Mouse (Mus musculus): Measurements from ENCODE around the gene Fscn2.

GRCm38 (mm10) chr11:120311561-120311960 is 49.8 kb upstream of the Fscn2 start:
- no peak for TF ChIP-seq CTCF (conservative IDR thresholded peaks at IDR 0.05 in 1 of 2, IDR thresholded peaks at IDR 0.05 in 1 of 2; ENCODE audit: low read depth in 2 of 2, low read length in 2 of 2)
- TF ChIP-seq POLR2A (IDR thresholded peaks at IDR 0.05; ENCODE audit: low read depth, low read length): no peak
- no peak for TF ChIP-seq UBTF (IDR thresholded peaks at IDR 0.05; ENCODE audit: low read depth, low read length)
